Mouse (Mus musculus) monocyte, adult 59 days (primary cell): Measurements from ENCODE around the gene Ubr2. TPM values are rescaled to one million over a fixed set of nuclear protein-coding genes. Genes with fewer than 3 reads are reported as not detected.

Source experiments
- total RNA-seq, 2 experiments: library from RNA; stranded (reverse); gene quantifications; one replicate each; pipeline ENCODE4 v1.2.4; 2023

Gene Ubr2
- 10 to 100 TPM; 77.4 to 81.7 TPM for total RNA-seq

DNA sequence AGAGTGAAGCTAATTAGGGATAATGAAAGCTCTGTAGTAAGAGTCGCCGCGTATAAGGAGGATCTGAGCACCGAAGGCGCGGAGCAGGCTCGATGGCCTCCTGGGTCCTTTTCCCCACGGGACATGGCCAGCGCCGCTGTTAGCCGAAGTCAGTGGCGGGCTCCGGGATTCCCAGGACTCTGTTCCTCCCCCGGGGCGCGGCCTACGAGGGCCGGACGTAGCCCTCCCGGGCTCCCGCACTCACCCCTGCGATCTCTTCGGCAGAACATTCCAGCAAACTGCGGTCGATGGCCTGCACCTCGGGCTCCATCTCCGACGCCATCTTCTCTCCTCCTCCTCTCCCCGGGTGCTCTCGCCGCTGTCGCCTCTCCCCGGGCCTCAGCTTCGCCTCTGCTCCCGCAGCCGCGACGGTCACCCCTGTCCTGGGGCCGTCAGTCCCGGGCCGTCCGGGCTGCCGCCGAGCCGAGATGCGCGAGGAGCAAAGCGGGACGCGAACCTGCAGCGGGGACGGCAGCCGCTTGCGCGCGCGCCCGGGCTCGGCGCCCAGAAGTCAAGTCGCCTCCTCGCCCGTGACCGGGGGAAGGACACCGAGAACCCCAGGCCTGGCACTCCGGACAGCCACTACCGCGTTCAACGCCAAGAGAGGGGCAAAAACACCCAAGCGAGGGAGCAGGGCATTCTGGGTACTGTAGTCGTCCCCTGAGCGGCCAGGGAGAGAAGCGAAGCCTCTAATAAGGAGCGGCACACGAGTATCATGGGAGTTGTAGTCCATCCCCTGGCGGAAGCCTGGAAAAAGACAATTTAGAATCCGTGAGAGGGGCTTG, at the start of gene Ubr2:
TSS of gene Ubr2 (minus strand) at position 659 of the 824 bp plus-strand sequence.

GRCm38 (mm10) chr17:46910186-46910585, 100.2 kb downstream of the Ubr2 start, which contains the start of gene Prph2:
Prph2 (plus strand) TSS chr17:46910459.

GRCm38 (mm10) chr17:46890116-46890815, 120.1 kb downstream of the Ubr2 start, which contains the start of gene Tbcc:
Tbcc (plus strand) TSS chr17:46890684.

Other genes starting within 250 kb of the Ubr2 start
- gene Ptcra, start 246.8 kb downstream of the Ubr2 start, total RNA-seq: not detected
- 10 to 100 TPM; 11.8 to 13.2 TPM for gene 2310039H08Rik, start 237.9 kb downstream of the Ubr2 start, total RNA-seq
- gene Rpl7l1, start 227.9 kb downstream of the Ubr2 start, total RNA-seq: 10 to 100 TPM; 41.1 to 41.2 TPM
- 10 to 100 TPM; 41.0 to 44.0 TPM for gene Bicral, start 152.1 kb downstream of the Ubr2 start, total RNA-seq
- gene Tbcc, start 119.9 kb downstream of the Ubr2 start, total RNA-seq: 10 to 100 TPM; 14.9 to 15.8 TPM
- gene Prph2, start 100.1 kb downstream of the Ubr2 start, total RNA-seq: not detected